Mouse (Mus musculus) thymus, adult 2 months (tissue): ENCODE results near the gene Sowahb. TPM values are rescaled to one million over a fixed set of nuclear protein-coding genes. Genes with fewer than 3 reads are reported as not detected.
"Not testable (repeated sequence)": the region's sequence is repeated elsewhere in the genome, so short reads cannot be mapped to it uniquely, and the experiment has no call there.

ENCODE experiments used
- DNase-seq: peaks from one replicate; pipeline ENCODE4 v3.0.0; 2021
- H3K27ac ChIP-seq: fragments of 200-500 bp; 2 replicates; pipeline ENCODE4 v1.5.1; 2012; ENCODE audit warnings: low read length, control low read depth; ENCODE audit not compliant: control insufficient read depth, insufficient read depth
- H3K27me3 ChIP-seq: fragments of 200-500 bp; 2 replicates; pipeline ENCODE4 v1.6.1; 2012; ENCODE audit warnings: mild to moderate bottlenecking, low read length, moderate library complexity, mixed read lengths; ENCODE audit not compliant: control insufficient read depth, insufficient read depth
- H3K36me3 ChIP-seq: fragments of 200-500 bp; 2 replicates; pipeline ENCODE4 v1.6.1; 2012; ENCODE audit warnings: mild to moderate bottlenecking, low read length, moderate library complexity; ENCODE audit not compliant: control insufficient read depth, insufficient read depth
- H3K4me1 ChIP-seq: fragments of 200-500 bp; replicated peaks from 2 replicates; pipeline ENCODE4 v1.6.1; 2012; ENCODE audit warnings: low read length; ENCODE audit not compliant: control insufficient read depth, insufficient read depth
- H3K4me3 ChIP-seq: fragments of 200-500 bp; 2 replicates; pipeline ENCODE4 v1.5.1; 2012; ENCODE audit warnings: mild to moderate bottlenecking, low read length, control low read depth, moderate library complexity; ENCODE audit not compliant: control insufficient read depth, insufficient read depth
- CTCF ChIP-seq: fragments of 200-500 bp; IDR thresholded peaks from 2 replicates; pipeline ENCODE4 v1.5.1; 2012; ENCODE audit warnings: mild to moderate bottlenecking, control low read depth, low read length, moderate library complexity, borderline replicate concordance; ENCODE audit not compliant: control insufficient read depth, poor library complexity, insufficient read depth; ENCODE audit errors: extremely low read depth
- POLR2A ChIP-seq: fragments of 200-500 bp; IDR thresholded peaks from 2 replicates; pipeline ENCODE4 v1.6.1; 2012; ENCODE audit warnings: mild to moderate bottlenecking, low read length, control low read depth, moderate library complexity; ENCODE audit not compliant: control insufficient read depth, poor library complexity, insufficient read depth; ENCODE audit errors: extremely low read depth
- WGBS: fragments of 180-500 bp; shearing (Covaris S2); methylation state at CpG from one replicate; pipeline ENCODE4 v1.1.7; 2018; 5-methylcytosine and 5-hydroxymethylcytosine counted together
- polyA plus RNA-seq: library from polyadenylated mRNA; depleted of rRNA; stranded (reverse); fragments of >200 nt; gene quantifications from 2 replicates; pipeline ENCODE4 v1.2.3, GENCODE M21; 2012

Gene Sowahb
- polyA plus RNA-seq, 1 experiment, result 0.65 TPM

DNA sequence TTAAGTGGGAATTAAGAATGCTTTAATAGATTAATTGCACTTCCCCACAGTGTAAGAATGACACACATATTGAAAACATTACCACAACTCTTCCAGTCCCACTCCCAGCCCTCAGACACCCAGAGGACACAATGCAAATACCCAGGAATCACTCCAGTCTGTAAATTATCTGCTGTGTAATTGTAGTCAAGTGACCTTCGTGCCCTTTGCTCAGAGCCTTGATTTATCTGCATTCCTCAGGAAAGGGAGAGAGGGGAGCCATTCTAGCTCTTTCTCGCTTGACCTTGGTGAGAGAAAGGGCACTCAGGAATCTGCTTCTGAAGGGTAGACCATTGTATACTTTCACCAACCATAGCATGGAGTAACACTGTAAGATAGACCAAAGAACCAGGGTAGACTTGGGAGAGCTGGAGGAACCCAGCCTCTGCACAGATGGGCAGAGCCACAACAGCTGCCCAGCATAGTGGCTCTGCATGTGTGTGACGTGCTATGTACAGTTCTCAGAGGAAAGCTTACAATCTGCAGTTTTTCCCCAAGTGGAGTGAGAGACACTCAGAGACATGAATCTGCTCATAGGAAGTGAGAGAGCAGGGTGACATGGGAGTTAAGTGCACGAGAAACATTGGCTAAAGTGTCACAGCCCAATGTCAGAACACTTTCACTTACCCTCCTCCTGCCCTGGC is 18.2 kb downstream of the Sowahb start:
- TF ChIP-seq CTCF, result no peak
- no peak for TF ChIP-seq POLR2A
- H3K4me3 ChIP-seq, result no peak overlapping the region
- no peaks in the 10 kb centered on the region for H3K4me1 ChIP-seq
- no peaks in the 10 kb centered on the region for H3K27me3 ChIP-seq
- no peaks in the 10 kb centered on the region for H3K36me3 ChIP-seq
- 70% methylated on average over 4 of the region's 4 CpGs for WGBS
- no peak overlapping the region for H3K27ac ChIP-seq
- DNase-seq, result no peak

- H3K4me3 ChIP-seq, result no peak overlapping the region
- no peaks in the 10 kb centered on the region for H3K36me3 ChIP-seq
- WGBS, result 78% methylated on average over 7 of the region's 7 CpGs
- no peak for TF ChIP-seq CTCF
- no peak for TF ChIP-seq POLR2A
- H3K4me1 ChIP-seq, result no peaks in the 10 kb centered on the region
- no peak for DNase-seq
- no peaks in the 10 kb centered on the region for H3K27me3 ChIP-seq
- no peak overlapping the region for H3K27ac ChIP-seq
Observed at GRCm38 (mm10) chr5:93024754-93025280, 20.0 kb downstream of the Sowahb start.

DNA sequence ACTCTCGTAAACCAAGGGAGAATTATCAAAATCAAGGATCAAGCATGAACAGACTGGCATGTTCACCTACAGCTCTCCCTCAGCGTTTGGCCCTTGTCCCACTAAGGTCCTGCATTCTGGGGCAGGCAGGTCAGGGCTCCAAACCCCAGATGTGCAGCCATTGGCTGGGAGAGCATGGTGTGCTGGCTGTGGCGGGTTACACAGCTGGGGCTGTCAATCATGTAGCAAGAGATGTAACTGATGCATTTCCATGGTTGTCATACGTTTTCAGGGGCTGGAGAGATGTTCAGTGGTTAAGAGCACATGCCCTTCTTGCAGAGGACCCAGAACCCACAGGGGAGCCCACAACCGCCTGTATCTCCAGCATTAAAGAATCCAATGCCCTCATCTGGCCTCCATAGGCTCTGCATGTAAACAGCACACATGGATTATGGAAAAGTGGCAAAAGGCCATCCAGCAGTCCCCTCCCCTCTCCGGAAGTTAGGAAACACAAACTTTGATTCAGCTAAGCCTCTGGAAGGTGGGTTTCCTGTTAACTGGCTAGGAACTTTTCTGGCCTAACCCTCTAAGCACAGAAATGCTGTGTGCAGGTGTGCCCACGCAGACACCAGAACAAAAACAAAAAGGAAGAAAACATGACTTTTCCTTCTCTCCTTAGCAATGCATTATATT is 22.6 kb downstream of the Sowahb start:
- H3K4me1 ChIP-seq, result no peaks in the 10 kb centered on the region
- H3K27me3 ChIP-seq, result no peaks in the 10 kb centered on the region
- no peak overlapping the region for H3K4me3 ChIP-seq
- no peak for TF ChIP-seq POLR2A
- TF ChIP-seq CTCF, result no peak
- no peaks in the 10 kb centered on the region for H3K36me3 ChIP-seq
- no peak overlapping the region for H3K27ac ChIP-seq
- 74% methylated on average over 7 of the region's 7 CpGs for WGBS
- no peak for DNase-seq

GRCm38 (mm10) chr5:93020024-93020666 is 24.7 kb downstream of the Sowahb start:
- WGBS, result 78% methylated on average over 6 of the region's 6 CpGs
- Histone ChIP-seq H3K4me3 (no peak overlapping the region), H3K27ac (no peak overlapping the region), H3K27me3 (no peaks in the 10 kb centered on the region), H3K36me3 (no peaks in the 10 kb centered on the region), H3K4me1 (no peaks in the 10 kb centered on the region)
- TF ChIP-seq POLR2A (no peak), CTCF (no peak)
- DNase-seq, result no peak

GRCm38 (mm10) chr5:93019207-93019606 is 25.6 kb downstream of the Sowahb start:
- not testable (repeated sequence) for H3K4me1 ChIP-seq, H3K27ac ChIP-seq
- WGBS, result 98% methylated on average over 10 of the region's 10 CpGs

DNA sequence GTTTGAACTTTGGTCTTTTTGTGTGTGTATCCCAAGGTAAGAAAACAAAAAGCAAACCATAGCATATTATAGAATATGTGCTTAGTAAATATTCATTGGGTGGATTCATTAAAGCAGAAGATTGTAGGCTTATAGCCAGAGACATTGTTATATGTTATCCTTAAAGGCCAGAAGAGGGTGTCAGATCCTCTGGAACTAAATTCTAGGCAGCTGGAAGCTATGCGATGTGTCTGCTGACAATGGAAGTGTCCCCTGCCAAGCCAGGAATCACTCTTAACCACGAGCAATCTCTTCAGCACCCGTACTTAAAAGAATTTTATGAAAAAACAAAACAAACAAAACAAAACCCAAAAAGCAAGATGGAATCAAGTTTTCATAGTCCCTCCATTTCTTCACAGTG is 27.1 kb downstream of the Sowahb start:
- WGBS, result 78% methylated on average over 3 of the region's 3 CpGs
- Histone ChIP-seq H3K4me3 (no peak overlapping the region), H3K4me1 (no peaks in the 10 kb centered on the region), H3K27ac (no peak overlapping the region), H3K36me3 (no peaks in the 10 kb centered on the region), H3K27me3 (no peaks in the 10 kb centered on the region)
- TF ChIP-seq CTCF (no peak), POLR2A (no peak)
- DNase-seq, result no peak

More at GRCm38 (mm10) chr5:93019207-93019606, 25.6 kb downstream of the Sowahb start:
- not testable (repeated sequence) for H3K4me3 ChIP-seq, H3K27me3 ChIP-seq, H3K36me3 ChIP-seq, DNase-seq
